Mouse (Mus musculus) heart, postnatal 10 days (tissue): Measurements from ENCODE around the gene Bdh1. TPM values are rescaled to one million over a fixed set of nuclear protein-coding genes. Genes with fewer than 3 reads are reported as not detected.
"Not testable (repeated sequence)": the region's sequence is repeated elsewhere in the genome, so short reads cannot be mapped to it uniquely, and the experiment has no call there.

ENCODE experiments used
- DNase-seq, 2 experiments: peaks; one replicate each; pipeline ENCODE4 v3.0.0; 2021
- intact Hi-C: fragments of 180-260 bp; cut with DNase I; formaldehyde crosslinking; loops from one replicate; pipeline ENCODE4 v1.15.1; 2025
- total RNA-seq, 2 experiments: library from RNA; stranded (reverse); gene quantifications; 2 replicates each; pipeline ENCODE4 v1.2.3; 2021

Gene Bdh1
- total RNA-seq, 2 experiments from 2014 or later: 0.77 TPM

- no peak for DNase-seq
- intact Hi-C loops: no loop called here
These were observed 39.0 kb downstream of the Bdh1 start for GRCm38 (mm10) chr16:31461046-31461445.

- intact Hi-C loops: no loop called here
- DNase-seq: no peak
These were observed 40.1 kb downstream of the Bdh1 start for GRCm38 (mm10) chr16:31462113-31462687.

- intact Hi-C loops: no loop called here
These were observed 42.9 kb downstream of the Bdh1 start for GRCm38 (mm10) chr16:31464953-31465352.

GRCm38 (mm10) chr16:31465630-31466029, 43.5 kb downstream of the Bdh1 start:
- peak; percentile 52 to 69 for DNase-seq
- intact Hi-C loops: no loop called here

More at GRCm38 (mm10) chr16:31464953-31465352, 42.9 kb downstream of the Bdh1 start:
- DNase-seq: no peak

GRCm38 (mm10) chr16:31466106-31466505, 44.0 kb downstream of the Bdh1 start:
- intact Hi-C loops: no loop called here
- DNase-seq: no peak

GRCm38 (mm10) chr16:31470819-31471218, 48.7 kb downstream of the Bdh1 start:
- intact Hi-C loops, DNase-seq: not testable (repeated sequence)

GRCm38 (mm10) chr16:31471994-31472393, 49.9 kb downstream of the Bdh1 start:
- intact Hi-C loops: no loop called here
- no peak for DNase-seq

GRCm38 (mm10) chr16:31473226-31473625, 51.1 kb downstream of the Bdh1 start:
- intact Hi-C loops: no loop called here
- DNase-seq: no peak

- intact Hi-C loops: no loop called here
- peak; percentile 48 to 50 for DNase-seq
These were observed 53.3 kb downstream of the Bdh1 start for GRCm38 (mm10) chr16:31475123-31475968.

GRCm38 (mm10) chr16:31476872-31477603, 55.0 kb downstream of the Bdh1 start:
- DNase-seq: no peak
- intact Hi-C loops: no loop called here

GRCm38 (mm10) chr16:31485336-31485735, 63.3 kb downstream of the Bdh1 start:
- DNase-seq: no peak
- intact Hi-C loops: no loop called here

- intact Hi-C loops: no loop called here
- DNase-seq: no peak
These were observed 65.2 kb downstream of the Bdh1 start for GRCm38 (mm10) chr16:31487266-31487665.

GRCm38 (mm10) chr16:31489096-31489495, 67.0 kb downstream of the Bdh1 start:
- intact Hi-C loops: no loop called here
- DNase-seq: no peak

- DNase-seq: no peak
- intact Hi-C loops: no loop called here
These were observed 68.9 kb downstream of the Bdh1 start for GRCm38 (mm10) chr16:31490967-31491366.

GRCm38 (mm10) chr16:31492921-31493549, 71.0 kb downstream of the Bdh1 start:
- intact Hi-C loops: no loop called here
- DNase-seq: no peak

- intact Hi-C loops: no loop called here
- no peak for DNase-seq
These were observed 71.5 kb downstream of the Bdh1 start for GRCm38 (mm10) chr16:31493550-31493965.

GRCm38 (mm10) chr16:31493991-31494390, 71.9 kb downstream of the Bdh1 start:
- intact Hi-C loops: no loop called here
- DNase-seq: peak; percentile 70 to 78

GRCm38 (mm10) chr16:31495356-31495755, 73.3 kb downstream of the Bdh1 start:
- intact Hi-C loops: no loop called here
- no peak for DNase-seq

GRCm38 (mm10) chr16:31495769-31496168, 73.7 kb downstream of the Bdh1 start:
- no peak for DNase-seq
- intact Hi-C loops: no loop called here

GRCm38 (mm10) chr16:31498336-31498735, 76.3 kb downstream of the Bdh1 start:
- intact Hi-C loops: no loop called here
- DNase-seq: no peak

GRCm38 (mm10) chr16:31499021-31499420, 76.9 kb downstream of the Bdh1 start:
- DNase-seq: no peak
- intact Hi-C loops: no loop called here
